ENCODE assay signal across 10 mouse cellular contexts in genomic region chr8:21992184-21992583, GRCm38 (mm10). TPM values are rescaled to one million over a fixed set of nuclear protein-coding genes. Genes with fewer than 3 reads are reported as not detected.
A peak's percentile ranks its signal among the peaks of the same experiment; 100 is the strongest.
DNase-seq lines count a peak whose midpoint lies in the region; TF ChIP-seq lines count a peak whose summit lies in the region.
"Had no signal": no experiment of that assay in that cellular context is flagged by ENCODE, and none has a peak within 500 bp of the region (broad histone marks: within the 10 kb centered on the region; RNA-seq: fewer than 3 reads in every experiment).

No protein-coding gene starts in this region.

- H3K27ac ChIP-seq in MEL (ENCODE audit: control insufficient read depth, low read depth, low read length): no peak overlapping the region
- no peak overlapping the region for H3K27ac ChIP-seq in heart, adult 2 months

- DNase-seq in A20 (ENCODE audit: low read depth, low spot score) (peak; percentile 47), MEL (ENCODE audit: low read depth, low spot score) (no peak)
- DNase-seq in cerebellum, postnatal 14 days: peak; percentile 75 to 77
- peak; percentile 24 to 28 for DNase-seq in heart, adult 2 months
- peak; percentile 54 for DNase-seq in kidney, postnatal 10 days
- no peak for DNase-seq in lung, adult 2 months
- peak; percentile 71 for DNase-seq in retina, postnatal 1 day
- DNase-seq in spleen, adult 12 weeks (ENCODE audit: low spot score): no peak

- intact Hi-C loops in heart, adult 2 months (cut with DNase I): loop anchor here (5.0 to 10.0 kb wide), 4 partner anchors 55 to 383 kb away; partner anchors contain the start of gene Nek3

- no peak for TF ChIP-seq EP300 in MEL (IDR thresholded peaks at IDR 0.05; ENCODE audit: low read depth in 1 of 2, low read length in 2 of 2)
- TF ChIP-seq EP300 in heart, adult 2 months (IDR thresholded peaks at IDR 0.05; ENCODE audit: insufficient read depth, low read depth, low read length): peak; percentile 54; the same call in 1 of the 2 replicates

- H3K4me1 ChIP-seq in MEL (ENCODE audit: control insufficient read depth in 1 of 2, insufficient read depth in 2 of 2, low read length in 2 of 2): no peaks in the 10 kb centered on the region
- no peaks in the 10 kb centered on the region for H3K4me1 ChIP-seq in heart, adult 2 months (ENCODE audit: control insufficient read depth, insufficient read depth, low read length)
- H3K4me1 ChIP-seq in lung, adult 2 months (ENCODE audit: control insufficient read depth, insufficient read depth, low read length): no peaks in the 10 kb centered on the region

- TF ChIP-seq POLR2A in MEL (IDR thresholded peaks at IDR 0.05; ENCODE audit: control insufficient read depth in 1 of 2, insufficient read depth in 1 of 2, low read depth in 1 of 2, low read length in 2 of 2, poor library complexity in 1 of 2): no peak
- no peak for TF ChIP-seq POLR2A in heart, adult 2 months (IDR thresholded peaks at IDR 0.05; ENCODE audit: insufficient read depth, low read depth, low read length)
- TF ChIP-seq POLR2A in lung, adult 2 months (IDR thresholded peaks at IDR 0.05; ENCODE audit: borderline replicate concordance, extremely low read depth, low read depth, low read length): no peak

- no peaks in the 10 kb centered on the region for H3K79me2 ChIP-seq in MEL (ENCODE audit: control insufficient read depth, insufficient read depth, low read length, poor library complexity)
- no peaks in the 10 kb centered on the region for H3K79me2 ChIP-seq in heart, adult 2 months (replicated peaks; ENCODE audit: control insufficient read depth, insufficient read depth, low read length)

- no peak overlapping the region for H3K4me3 ChIP-seq in MEL (ENCODE audit: control insufficient read depth in 1 of 2, insufficient read depth in 1 of 2, low read depth in 2 of 2, low read length in 2 of 2)
- H3K4me3 ChIP-seq in heart, adult 2 months: no peak overlapping the region
- H3K4me3 ChIP-seq in lung, adult 2 months (replicated peaks; ENCODE audit: extremely low read depth, low read depth, low read length): no peak overlapping the region
- H3K4me3 ChIP-seq: erythroblast, embryonic 14.5 days; myocyte had no signal

- peak; percentile 16 for TF ChIP-seq RAD21 in MEL (IDR thresholded peaks at IDR 0.05; ENCODE audit: low read depth, low read length)

- 11% methylated on average over 6 of the region's 6 CpGs for WGBS in heart, adult 2 months
- WGBS in lung, adult 2 months: 14% methylated on average over 6 of the region's 6 CpGs

- H3K36me3 ChIP-seq in MEL (ENCODE audit: control insufficient read depth in 1 of 2, insufficient read depth in 2 of 2, low read length in 2 of 2): peaks cover 0 to 12% of the 10 kb centered on the region in 2 experiments; a peak in 2 of 4 replicates
- no peaks in the 10 kb centered on the region for H3K36me3 ChIP-seq in heart, adult 2 months (ENCODE audit: control insufficient read depth, insufficient read depth, low read length)

- 0 out of 6 replicates have a peak, but pooled peaks of 1 of the 3 experiments have one; percentile 16 for TF ChIP-seq CTCF in MEL (IDR thresholded peaks at IDR 0.05 in 2 of 3, conservative IDR thresholded peaks at IDR 0.05 in 1 of 3; ENCODE audit: control insufficient read depth in 1 of 3, insufficient read depth in 1 of 3, low read depth in 2 of 3, low read length in 3 of 3, poor library complexity in 1 of 3, severe bottlenecking in 1 of 3)
- TF ChIP-seq CTCF in heart, adult 2 months (IDR thresholded peaks at IDR 0.05): peak; percentile 84
- peak; percentile 74 for TF ChIP-seq CTCF in lung, adult 2 months (IDR thresholded peaks at IDR 0.05; ENCODE audit: insufficient read depth, low read length)

- H3K9ac ChIP-seq in MEL (ENCODE audit: control insufficient read depth, low read depth, low read length, poor library complexity, severe bottlenecking): no peak overlapping the region
- no peak overlapping the region for H3K9ac ChIP-seq in heart, adult 2 months (ENCODE audit: low read depth, low read length)

- H3K9me3 ChIP-seq in MEL (replicated peaks; ENCODE audit: insufficient read depth, low read length): no peaks in the 10 kb centered on the region

- H3K27me3 ChIP-seq in MEL (ENCODE audit: control insufficient read depth in 1 of 2, insufficient read depth in 2 of 2, low read length in 2 of 2): no peaks in the 10 kb centered on the region
- no peaks in the 10 kb centered on the region for H3K27me3 ChIP-seq in heart, adult 2 months (ENCODE audit: control insufficient read depth, insufficient read depth, low read length)

TF ChIP-seq in MEL, 35 proteins besides CTCF, POLR2A, EP300 and RAD21:
- TF ChIP-seq TBP (IDR thresholded peaks at IDR 0.05; ENCODE audit: low read depth, low read length) (no peak), UBTF (IDR thresholded peaks at IDR 0.05; ENCODE audit: borderline replicate concordance, insufficient read depth, low read depth, low read length) (no peak), MAX (IDR thresholded peaks at IDR 0.05; ENCODE audit: low read length) (no peak), USF1 (IDR thresholded peaks at IDR 0.05; ENCODE audit: low read depth, low read length) (no peak), HCFC1 (IDR thresholded peaks at IDR 0.05; ENCODE audit: low read depth, low read length) (no peak)
TF ChIP-seq in MEL: peak in this region for 0.

RNA-seq across cellular contexts. Expression of gene Ccdc70, which starts 22.6 kb away (rescaled TPM):
- total RNA-seq in MEL (2012; rRNA removed): not detected in 2 replicates
- not detected for polyA plus RNA-seq in MEL (2012; ENCODE audit: insufficient read depth in 1 of 2, insufficient read length in 2 of 2, low read depth in 1 of 2, low replicate concordance in 2 of 2, missing spikeins in 1 of 2)
- total RNA-seq in heart, adult 2 months (2021): not detected
- polyA plus RNA-seq in heart, adult 2 months (2012; rRNA removed): not detected in 2 replicates
- not detected in 2 replicates for polyA plus RNA-seq in lung, adult 2 months (2012; rRNA removed)
- polyA plus RNA-seq: erythroblast, embryonic 14.5 days; myocyte had no signal

RNA-seq across cellular contexts. Expression of gene Fam90a1a, which starts 33.7 kb away (rescaled TPM):
- not detected in 2 replicates for total RNA-seq in MEL (2012; rRNA removed)
- polyA plus RNA-seq in MEL (2012; ENCODE audit: insufficient read depth in 1 of 2, insufficient read length in 2 of 2, low read depth in 1 of 2, low replicate concordance in 2 of 2, missing spikeins in 1 of 2): not detected
- total RNA-seq in heart, adult 2 months (2021): not detected
- not detected in 2 replicates for polyA plus RNA-seq in heart, adult 2 months (2012; rRNA removed)
- polyA plus RNA-seq in lung, adult 2 months (2012; rRNA removed): not detected in 2 replicates
- polyA plus RNA-seq: erythroblast, embryonic 14.5 days; myocyte had no signal

RNA-seq across cellular contexts. Expression of gene Defb13, which starts 45.6 kb away (rescaled TPM):
- total RNA-seq in MEL (2012; rRNA removed): not detected in 2 replicates
- polyA plus RNA-seq in MEL (2012; ENCODE audit: insufficient read depth in 1 of 2, insufficient read length in 2 of 2, low read depth in 1 of 2, low replicate concordance in 2 of 2, missing spikeins in 1 of 2): not detected
- not detected for total RNA-seq in heart, adult 2 months (2021)
- not detected in 2 replicates for polyA plus RNA-seq in heart, adult 2 months (2012; rRNA removed)
- not detected in 2 replicates for polyA plus RNA-seq in lung, adult 2 months (2012; rRNA removed)
- polyA plus RNA-seq: erythroblast, embryonic 14.5 days; myocyte had no signal

RNA-seq across cellular contexts. Expression of gene Defb35, which starts 54.0 kb away (rescaled TPM):
- not detected in 2 replicates for total RNA-seq in MEL (2012; rRNA removed)
- polyA plus RNA-seq in MEL (2012; ENCODE audit: insufficient read depth in 1 of 2, insufficient read length in 2 of 2, low read depth in 1 of 2, low replicate concordance in 2 of 2, missing spikeins in 1 of 2): not detected
- total RNA-seq in heart, adult 2 months (2021): not detected
- polyA plus RNA-seq in heart, adult 2 months (2012; rRNA removed): not detected in 2 replicates
- not detected in 2 replicates for polyA plus RNA-seq in lung, adult 2 months (2012; rRNA removed)
- polyA plus RNA-seq: erythroblast, embryonic 14.5 days; myocyte had no signal

RNA-seq across cellular contexts. Expression of gene Defb15, which starts 59.7 kb away (rescaled TPM):
- not detected in 2 replicates for total RNA-seq in MEL (2012; rRNA removed)
- not detected for polyA plus RNA-seq in MEL (2012; ENCODE audit: insufficient read depth in 1 of 2, insufficient read length in 2 of 2, low read depth in 1 of 2, low replicate concordance in 2 of 2, missing spikeins in 1 of 2)
- total RNA-seq in heart, adult 2 months (2021): not detected
- not detected in 2 replicates for polyA plus RNA-seq in heart, adult 2 months (2012; rRNA removed)
- polyA plus RNA-seq in lung, adult 2 months (2012; rRNA removed): not detected in 2 replicates
- polyA plus RNA-seq: erythroblast, embryonic 14.5 days; myocyte had no signal

Comparison
In these comparisons a context has a peak if more than half of its experiments do, and no peak if none do; other contexts are left out.
1. DNase-seq: peak in A20 (single experiment), cerebellum, postnatal 14 days (2 of 2), heart, adult 2 months (2 of 2), kidney, postnatal 10 days (single experiment) and retina, postnatal 1 day (single experiment); none in MEL (single experiment), lung, adult 2 months (single experiment) and spleen, adult 12 weeks (single experiment).